Mouse (Mus musculus) bone marrow, adult 2 months (tissue): ENCODE results near the gene Sox5.

ENCODE experiments used
- CTCF ChIP-seq: fragments of 200-500 bp; IDR thresholded peaks from 2 replicates; pipeline ENCODE4 v1.5.1; 2011; ENCODE audit warnings: low read length, control low read depth; ENCODE audit not compliant: control insufficient read depth, insufficient read depth
- POLR2A ChIP-seq: fragments of 200-500 bp; IDR thresholded peaks from 2 replicates; pipeline ENCODE4 v1.6.1; 2011; ENCODE audit warnings: low read depth, mild to moderate bottlenecking, control low read depth, low read length, borderline replicate concordance; ENCODE audit not compliant: control insufficient read depth

- TF ChIP-seq CTCF (no peak), POLR2A (no peak)
Observed at GRCm38 (mm10) chr6:144151957-144152356, 629.8 kb downstream of the Sox5 start.
